Mouse (Mus musculus) cortical plate, adult 2 months (tissue): ENCODE measurements at regions not wholly inside any gene's neighbourhood (a gene's known extent, or its start where the extent isn't known, plus 50 kb on each side); places are given as distances from the start of the nearest gene placed in this dataset.

Experiments
- CTCF ChIP-seq: fragments of 200-500 bp; IDR thresholded peaks from 2 replicates; pipeline ENCODE4 v1.5.1; 2011; ENCODE audit warnings: mild to moderate bottlenecking, control low read depth, low read length; ENCODE audit not compliant: insufficient read depth; ENCODE audit errors: extremely low read depth
- POLR2A ChIP-seq: fragments of 200-500 bp; IDR thresholded peaks from 2 replicates; pipeline ENCODE4 v1.6.1; 2011; ENCODE audit warnings: mild to moderate bottlenecking, low read length, control low read depth; ENCODE audit not compliant: insufficient read depth; ENCODE audit errors: extremely low read depth

DNA sequence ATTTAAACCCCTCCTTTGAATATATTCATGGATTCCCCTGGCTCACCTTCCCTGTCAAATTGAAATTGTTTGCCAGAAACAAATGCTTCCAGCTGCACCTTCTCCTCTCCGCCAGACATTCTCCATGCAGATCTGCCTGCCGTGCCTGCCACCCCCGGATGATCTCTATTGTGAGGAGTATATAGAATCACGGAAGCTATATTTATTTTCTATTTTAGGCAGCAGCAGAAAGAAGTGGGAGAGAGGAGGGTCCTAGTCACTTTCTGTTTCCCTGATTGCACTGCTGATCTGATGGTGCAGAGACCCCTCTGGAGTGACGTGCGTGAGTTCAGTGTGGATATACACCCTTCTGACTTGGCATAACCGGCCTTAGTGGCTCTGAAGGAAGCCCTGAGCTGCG, 505.4 kb downstream of the Adam3 start:
- TF ChIP-seq CTCF (no peak), POLR2A (no peak)
